Mouse (Mus musculus) liver, embryonic 14.5 days (tissue): Measurements from ENCODE around the gene Clcnkb. TPM values are rescaled to one million over a fixed set of nuclear protein-coding genes. Genes with fewer than 3 reads are reported as not detected.

ENCODE experiments used
- ATAC-seq: fragments of 200-750 bp; cut with Nextera tagmentation; 2 replicates; pipeline ENCODE4 v1.8.0; 2017; ENCODE audit warnings: moderate number of reproducible peaks, mild to moderate bottlenecking, moderate library complexity; ENCODE audit not compliant: insufficient read depth
- DNase-seq, 3 experiments: peaks; one replicate each; pipeline ENCODE4 v3.0.0-alpha.2; 2012 to 2013; ENCODE audit warnings: low read depth in 3 of 3, low spot score in 3 of 3
- H3K27ac ChIP-seq: fragments of 300-500 bp; sonication (generic); 2 replicates; pipeline ENCODE4 v1.5.1; 2014; ENCODE audit warnings: moderate library complexity, mild to moderate bottlenecking, control low read depth, inconsistent platforms
- H3K27me3 ChIP-seq: fragments of 300-500 bp; sonication (generic); 2 replicates; pipeline ENCODE4 v1.6.1; 2014; ENCODE audit warnings: mild to moderate bottlenecking, low read length, moderate library complexity; ENCODE audit not compliant: control insufficient read depth, insufficient read depth
- H3K36me3 ChIP-seq: fragments of 300-500 bp; sonication (generic); replicated peaks from 2 replicates; pipeline ENCODE4 v1.6.1; 2014; ENCODE audit warnings: low read depth; ENCODE audit not compliant: control insufficient read depth, insufficient read depth
- H3K4me1 ChIP-seq, 2 experiments: fragments of 200-500 bp in 1 of 2; fragments of 300-500 bp in 1 of 2; sonication (generic) in 1 of 2; replicated peaks; 2 replicates each; pipeline ENCODE4 v1.6.1; 2012 to 2014; ENCODE audit warnings: antibody characterized with exemption in 1 of 2, inconsistent platforms in 1 of 2, low read length in 1 of 2; ENCODE audit not compliant: control insufficient read depth in 2 of 2, insufficient read depth in 2 of 2
- H3K4me2 ChIP-seq: fragments of 300-500 bp; sonication (generic); 2 replicates; pipeline ENCODE4 v1.6.1; 2014; ENCODE audit warnings: low read depth, mild to moderate bottlenecking, control low read depth, moderate library complexity
- H3K4me3 ChIP-seq, 2 experiments: fragments of 200-500 bp in 1 of 2; fragments of 300-500 bp in 1 of 2; sonication (generic) in 1 of 2; 2 replicates each; pipeline ENCODE4 v1.5.1; 2012 to 2014; ENCODE audit warnings: low read depth in 2 of 2, low read length in 2 of 2, mild to moderate bottlenecking in 2 of 2, control low read depth in 1 of 2, inconsistent platforms in 1 of 2, moderate library complexity in 1 of 2; ENCODE audit not compliant: insufficient read depth in 1 of 2
- H3K9ac ChIP-seq: fragments of 300-500 bp; sonication (generic); replicated peaks from 2 replicates; pipeline ENCODE4 v1.6.1; 2014; ENCODE audit warnings: mild to moderate bottlenecking, control low read depth, moderate library complexity
- H3K9me3 ChIP-seq: fragments of 300-500 bp; sonication (generic); 2 replicates; pipeline ENCODE4 v1.6.1; 2016; ENCODE audit warnings: low read length, mixed read lengths; ENCODE audit not compliant: control insufficient read depth
- CTCF ChIP-seq: IDR thresholded peaks from 2 replicates; pipeline ENCODE4 v1.5.1; 2016; ENCODE audit warnings: antibody characterized with exemption, low read depth, control low read depth
- EP300 ChIP-seq: IDR thresholded peaks from 2 replicates; pipeline ENCODE4 v1.6.1; 2016; ENCODE audit warnings: antibody characterized with exemption, low read depth
- WGBS: fragments of 180-500 bp; shearing (Covaris S2); extraction: QIAGEN DNeasy Blood & Tissue Kit; methylation state at CpG from one replicate; pipeline ENCODE4 v1.1.7; 2014; ENCODE audit not compliant: insufficient replicate concordance; 5-methylcytosine and 5-hydroxymethylcytosine counted together
- polyA plus RNA-seq, 2 experiments: library from polyadenylated mRNA; depleted of rRNA in 1 of 2; stranded (reverse) in 1 of 2; unstranded in 1 of 2; fragments of >200 nt; fragmentation: Nextera tagmentation in 1 of 2; extraction: Ambion mirVana in 1 of 2; gene quantifications; 2 replicates each; pipeline versions ENCODE4 v1.2.1 to v1.2.3; 2012 to 2014

Clcnkb gene
- polyA plus RNA-seq, 2 experiments, result not detected

GRCm38 (mm10) chr4:141372426-141372825, 43.4 kb downstream of the Clcnkb start:
- Histone ChIP-seq H3K4me3 (no peak overlapping the region), H3K27ac (no peak overlapping the region), H3K4me2 (no peak overlapping the region), H3K36me3 (no peaks in the 10 kb centered on the region), H3K27me3 (peaks cover 14% of the 10 kb centered on the region), H3K4me1 (no peaks in the 10 kb centered on the region), H3K9me3 (no peaks in the 10 kb centered on the region), H3K9ac (no peak overlapping the region)
- no peak for DNase-seq
- WGBS, result 69% methylated on average over 5 of the region's 5 CpGs
- ATAC-seq, result no peak
- TF ChIP-seq EP300 (no peak), CTCF (no peak)

- Histone ChIP-seq H3K27ac (no peak within 1 kb of the TSS), H3K4me3 (peak within 1 kb of the TSS in 1 of 2 experiments; percentile 29; a peak in 3 of 4 replicates), H3K9ac (no peak within 1 kb of the TSS), H3K27me3 (peaks cover 14% of the 10 kb centered on the region), H3K4me2 (peak within 1 kb of the TSS; percentile 56), H3K36me3 (no peaks in the 10 kb centered on the region), H3K4me1 (no peaks in the 10 kb centered on the region), H3K9me3 (no peaks in the 10 kb centered on the region)
- ATAC-seq (no peak), DNase-seq (no peak)
- TF ChIP-seq EP300 (no peak), CTCF (no peak)
- WGBS, result 3% methylated on average over 63 of the region's 71 CpGs
These were observed 47.6 kb downstream of the Clcnkb start, which contains the start of gene Fam131c for GRCm38 (mm10) chr4:141367997-141368791. Gene Fam131c (plus strand): TSS chr4:141368220.

- no peak overlapping the region for H3K9ac ChIP-seq
- H3K9me3 ChIP-seq, result no peaks in the 10 kb centered on the region
- TF ChIP-seq CTCF (no peak), EP300 (no peak)
- ATAC-seq (no peak), DNase-seq (no peak)
- H3K4me1 ChIP-seq, result 0 out of 4 replicates have a peak, but pooled peaks cover 0 to 3% of the 10 kb centered on the region in 2 experiments
- H3K4me2 ChIP-seq, result no peak overlapping the region
- no peak overlapping the region for H3K27ac ChIP-seq
- H3K36me3 ChIP-seq, result no peaks in the 10 kb centered on the region
- no peak overlapping the region for H3K4me3 ChIP-seq
- WGBS, result 33% methylated on average over 7 of the region's 7 CpGs
- H3K27me3 ChIP-seq, result peaks cover 14% of the 10 kb centered on the region
These were observed 49.9 kb downstream of the Clcnkb start for GRCm38 (mm10) chr4:141365876-141366275.

- no peaks in the 10 kb centered on the region for H3K36me3 ChIP-seq
- DNase-seq, result no peak
- 0 out of 4 replicates have a peak, but pooled peaks cover 0 to 3% of the 10 kb centered on the region in 2 experiments for H3K4me1 ChIP-seq
- no peaks in the 10 kb centered on the region for H3K9me3 ChIP-seq
- no peak for ATAC-seq
- H3K9ac ChIP-seq, result no peak overlapping the region
- no peak overlapping the region for H3K4me3 ChIP-seq
- H3K4me2 ChIP-seq, result no peak overlapping the region
- TF ChIP-seq CTCF, result no peak
- no peak for TF ChIP-seq EP300
- peaks cover 14% of the 10 kb centered on the region for H3K27me3 ChIP-seq
- WGBS, result 51% methylated on average over 8 of the region's 8 CpGs
- no peak overlapping the region for H3K27ac ChIP-seq
These were observed 50.7 kb downstream of the Clcnkb start for GRCm38 (mm10) chr4:141365126-141365525.

GRCm38 (mm10) chr4:141362937-141363548, 52.8 kb downstream of the Clcnkb start:
- WGBS, result 17% methylated on average over 11 of the region's 11 CpGs
- no peaks in the 10 kb centered on the region for H3K36me3 ChIP-seq
- no peak overlapping the region for H3K4me3 ChIP-seq
- H3K9me3 ChIP-seq, result no peaks in the 10 kb centered on the region
- H3K4me1 ChIP-seq, result 0 out of 4 replicates have a peak, but pooled peaks cover 0 to 3% of the 10 kb centered on the region in 2 experiments
- TF ChIP-seq CTCF (peak; percentile 90), EP300 (no peak)
- peaks cover 5% of the 10 kb centered on the region for H3K27me3 ChIP-seq
- H3K27ac ChIP-seq, result no peak overlapping the region
- H3K4me2 ChIP-seq, result no peak overlapping the region
- ATAC-seq, result peak; percentile 40; the same call in 1 of the 2 replicates
- H3K9ac ChIP-seq, result no peak overlapping the region
- peak; percentile 28 to 46 (median 30) for DNase-seq
